29 mouse cellular contexts compared by ENCODE assay signal in genomic region chr5:149869441-149869840, GRCm38 (mm10).
DNase-seq lines count a peak whose midpoint lies in the region; ATAC-seq and TF ChIP-seq lines count a peak whose summit lies in the region.
"Had no signal": no experiment of that assay in that cellular context is flagged by ENCODE, and none has a peak within 500 bp of the region (broad histone marks: within the 10 kb centered on the region; RNA-seq: fewer than 3 reads in every experiment).

No protein-coding gene starts in this region.

- no peak for TF ChIP-seq CTCF in gastrocnemius, adult 2 months (IDR thresholded peaks at IDR 0.05)

- no peaks in the 10 kb centered on the region for H3K4me1 ChIP-seq in heart, embryonic 12.5 days (replicated peaks)
- peaks cover 38% of the 10 kb centered on the region for H3K4me1 ChIP-seq in kidney, embryonic 15.5 days

- peaks cover 4% of the 10 kb centered on the region; the same call in 1 of the 2 replicates for H3K9me3 ChIP-seq in heart, embryonic 12.5 days (replicated peaks)
- H3K9me3 ChIP-seq in kidney, embryonic 15.5 days (replicated peaks) = no peaks in the 10 kb centered on the region
- H3K9me3 ChIP-seq: forebrain, embryonic 13.5 days; heart, embryonic 13.5 days; hindbrain, embryonic 13.5 days; midbrain, embryonic 13.5 days; neural tube, embryonic 15.5 days had no signal

- WGBS in heart, embryonic 12.5 days = 87% methylated on average over 5 of the region's 5 CpGs
- WGBS in kidney, embryonic 15.5 days = 44% methylated on average over 5 of the region's 5 CpGs

- peak; percentile 91 for DNase-seq in heart, adult 11 months
- DNase-seq in kidney, postnatal 14 days = no peak
- DNase-seq in gastrocnemius, adult 2 months = peak; percentile 38
- peak; percentile 16 to 29 for DNase-seq in gastrocnemius, postnatal 36 days
- DNase-seq in left cerebral cortex, adult 8-10 months (ENCODE audit: low spot score in 2 of 2) = no peak
- DNase-seq in cerebellum, adult 11-12 months = no peak
- DNase-seq: adrenal gland, postnatal 14 days; cerebellum, adult 11 months; cerebellum, postnatal 10 days; layer of hippocampus, adult 9-11 months; liver; lung, adult 2 months; lung, postnatal 10 days; retina, postnatal 1 day; right cerebral cortex, postnatal 14 days; spleen, adult 18-20 months; thymus, adult 18-20 months; thymus, postnatal 25 days had no signal

- no peaks in the 10 kb centered on the region for H3K36me3 ChIP-seq in heart, embryonic 12.5 days
- H3K36me3 ChIP-seq in kidney, embryonic 15.5 days = no peaks in the 10 kb centered on the region
- H3K36me3 ChIP-seq: G1E; heart, embryonic 13.5 days; hindbrain, embryonic 13.5 days; midbrain, embryonic 13.5 days; neural tube, embryonic 15.5 days had no signal

- no peak overlapping the region for H3K9ac ChIP-seq in heart, embryonic 12.5 days
- no peak overlapping the region for H3K9ac ChIP-seq in kidney, embryonic 15.5 days
- H3K9ac ChIP-seq: forebrain, embryonic 13.5 days; heart, embryonic 13.5 days; hindbrain, embryonic 13.5 days; liver, embryonic 14.5 days; midbrain, embryonic 13.5 days; neural tube, embryonic 15.5 days had no signal

- H3K4me3 ChIP-seq in heart, embryonic 12.5 days = no peak overlapping the region
- H3K4me3 ChIP-seq in kidney, embryonic 15.5 days (replicated peaks) = no peak overlapping the region
- H3K4me3 ChIP-seq in gastrocnemius, adult 2 months = no peak overlapping the region
- H3K4me3 ChIP-seq: forebrain, embryonic 13.5 days; heart, embryonic 13.5 days; hindbrain, embryonic 13.5 days; midbrain, embryonic 13.5 days; neural tube, embryonic 15.5 days had no signal

- H3K4me2 ChIP-seq in heart, embryonic 12.5 days = no peak overlapping the region
- no peak overlapping the region for H3K4me2 ChIP-seq in kidney, embryonic 15.5 days
- H3K4me2 ChIP-seq: forebrain, embryonic 13.5 days; heart, embryonic 13.5 days; hindbrain, embryonic 13.5 days; midbrain, embryonic 13.5 days; neural tube, embryonic 15.5 days had no signal

- intact Hi-C loops in gastrocnemius, adult 2 months (cut with DNase I) = no loop called here
- intact Hi-C loops in gastrocnemius, postnatal 36 days (cut with DNase I) = no loop called here

- no peak for ATAC-seq in heart, embryonic 12.5 days (ENCODE audit: insufficient number of reproducible peaks, low FRiP score)
- ATAC-seq in kidney, embryonic 15.5 days (replicated peaks; ENCODE audit: low FRiP score) = no peak
- ATAC-seq: forebrain, embryonic 13.5 days; intestine, postnatal 0 days; midbrain, embryonic 13.5 days had no signal

- H3K27me3 ChIP-seq in heart, embryonic 12.5 days (replicated peaks) = no peaks in the 10 kb centered on the region
- H3K27me3 ChIP-seq in kidney, embryonic 15.5 days = no peaks in the 10 kb centered on the region
- H3K27me3 ChIP-seq: forebrain, embryonic 13.5 days; heart, embryonic 13.5 days; neural tube, embryonic 15.5 days had no signal

- no peak overlapping the region for H3K27ac ChIP-seq in heart, embryonic 12.5 days (ENCODE audit: poor library complexity, severe bottlenecking)
- H3K27ac ChIP-seq in kidney, embryonic 15.5 days = peak overlapping the region; percentile 18; the same call in 1 of the 2 replicates
- H3K27ac ChIP-seq in gastrocnemius, adult 2 months = no peak overlapping the region
- H3K27ac ChIP-seq: forebrain, embryonic 13.5 days; heart, embryonic 13.5 days; hindbrain, embryonic 13.5 days; liver, embryonic 14.5 days; macrophage; midbrain, embryonic 13.5 days; neural tube, embryonic 15.5 days had no signal

Comparison
In these comparisons a context has a peak if more than half of its experiments do, and no peak if none do; other contexts are left out.
1. DNase-seq: peak in heart, adult 11 months (single experiment), gastrocnemius, adult 2 months (single experiment) and gastrocnemius, postnatal 36 days (2 of 2); none in kidney, postnatal 14 days (single experiment), left cerebral cortex, adult 8-10 months (0 of 2) and cerebellum, adult 11-12 months (single experiment).